Mouse (Mus musculus) embryo, embryonic 10.5 days (tissue): ENCODE data around the gene Syne2.

ENCODE experiments used
- DNase-seq: peaks from one replicate; pipeline ENCODE4 v3.0.0-alpha.2; 2015; ENCODE audit warnings: low spot score

Gene Syne2

DNA sequence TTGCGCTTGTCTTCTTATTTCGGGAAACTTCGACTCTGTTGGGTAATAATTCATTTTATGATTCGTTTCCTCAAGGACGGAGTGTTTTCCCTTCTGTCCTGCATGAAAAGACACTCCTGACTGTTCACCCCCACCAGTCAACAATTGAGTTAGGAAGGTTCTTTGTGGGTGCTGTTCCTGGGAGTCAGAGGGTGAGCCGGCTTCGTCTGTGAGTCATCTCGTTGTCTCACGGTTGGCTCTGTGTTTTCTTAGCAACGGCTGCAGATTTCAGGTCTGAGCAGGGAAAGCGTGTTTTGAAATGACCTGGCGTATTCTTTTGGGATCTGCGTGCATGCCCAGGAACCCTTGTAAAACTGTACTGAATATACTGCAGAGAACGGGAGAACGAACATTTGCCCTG is 9.8 kb downstream of the Syne2 start:
- no peak for DNase-seq

GRCm38 (mm10) chr12:75829616-75830015 is 11.7 kb downstream of the Syne2 start:
- no peak for DNase-seq

DNA sequence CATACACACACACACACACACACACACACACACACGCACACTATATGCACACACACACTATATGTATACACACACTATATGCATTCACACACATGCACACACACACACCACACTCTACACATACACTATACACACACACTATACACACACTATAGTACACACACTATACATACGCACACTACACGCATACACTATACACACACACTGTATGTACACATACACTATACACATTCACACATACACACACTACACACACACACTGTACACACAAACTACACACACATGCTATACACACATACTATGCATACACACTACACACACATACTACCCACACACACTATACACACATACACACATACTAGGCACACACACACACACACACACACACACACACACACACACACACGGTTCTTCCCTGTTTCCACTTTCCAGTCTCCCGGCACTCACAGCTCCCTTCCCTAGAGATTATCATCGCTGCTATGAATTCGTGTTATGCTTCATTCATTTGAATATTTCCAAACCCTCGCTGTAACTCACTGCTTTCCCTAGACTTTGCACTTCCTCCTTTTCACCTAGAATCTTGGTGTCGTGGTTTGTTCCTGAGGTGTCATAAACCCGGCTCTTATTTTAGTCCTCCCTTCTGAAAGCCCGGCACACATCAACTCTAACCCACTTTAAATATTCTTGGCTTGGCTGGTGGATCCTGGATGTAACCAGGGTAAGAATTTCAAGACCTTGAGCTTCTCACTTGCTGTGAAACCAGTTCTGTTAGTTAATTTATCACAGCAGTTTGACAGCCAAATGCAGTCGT is 15.4 kb downstream of the Syne2 start:
- DNase-seq = no peak

DNA sequence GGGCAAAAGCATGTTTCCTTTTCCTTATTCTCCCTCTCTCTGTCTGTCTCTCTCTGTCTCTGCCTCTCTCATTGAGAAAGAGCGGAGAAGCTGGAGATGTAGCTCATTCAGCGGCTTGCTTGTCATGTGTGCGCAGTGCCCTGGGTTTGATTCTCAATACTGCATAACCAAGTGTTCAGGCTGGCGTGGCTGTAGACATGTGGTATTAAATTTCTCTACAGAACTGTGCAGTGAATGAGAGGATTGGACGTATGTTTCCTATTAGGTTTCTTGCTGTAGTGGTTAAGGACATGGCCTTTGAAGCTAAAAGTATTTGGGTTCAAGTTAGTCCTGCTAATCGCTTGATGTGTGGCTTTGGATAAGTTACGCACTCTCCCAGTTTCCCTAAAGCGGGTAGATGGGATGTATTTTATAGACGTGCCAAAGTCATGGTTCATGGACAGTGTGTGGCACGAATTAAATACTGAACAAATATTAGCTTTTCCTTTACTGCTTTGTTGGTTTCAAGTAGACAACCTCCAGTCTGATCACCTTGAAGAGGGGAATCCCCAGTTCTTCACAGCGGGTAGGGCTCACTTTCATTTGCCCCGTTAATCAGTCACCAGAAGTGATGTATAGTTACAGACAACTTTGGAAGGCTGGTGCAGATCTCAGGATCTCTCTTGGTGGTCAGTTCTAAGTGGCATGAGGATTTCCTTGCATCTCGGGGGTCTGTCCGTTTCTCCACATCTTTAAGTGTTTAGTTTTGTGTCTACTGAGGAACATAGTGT is 16.2 kb downstream of the Syne2 start:
- peak; percentile 66 for DNase-seq

GRCm38 (mm10) chr12:75836524-75836962 is 18.6 kb downstream of the Syne2 start:
- peak; percentile 38 for DNase-seq

GRCm38 (mm10) chr12:75837462-75837861 is 19.5 kb downstream of the Syne2 start:
- no peak for DNase-seq

DNA sequence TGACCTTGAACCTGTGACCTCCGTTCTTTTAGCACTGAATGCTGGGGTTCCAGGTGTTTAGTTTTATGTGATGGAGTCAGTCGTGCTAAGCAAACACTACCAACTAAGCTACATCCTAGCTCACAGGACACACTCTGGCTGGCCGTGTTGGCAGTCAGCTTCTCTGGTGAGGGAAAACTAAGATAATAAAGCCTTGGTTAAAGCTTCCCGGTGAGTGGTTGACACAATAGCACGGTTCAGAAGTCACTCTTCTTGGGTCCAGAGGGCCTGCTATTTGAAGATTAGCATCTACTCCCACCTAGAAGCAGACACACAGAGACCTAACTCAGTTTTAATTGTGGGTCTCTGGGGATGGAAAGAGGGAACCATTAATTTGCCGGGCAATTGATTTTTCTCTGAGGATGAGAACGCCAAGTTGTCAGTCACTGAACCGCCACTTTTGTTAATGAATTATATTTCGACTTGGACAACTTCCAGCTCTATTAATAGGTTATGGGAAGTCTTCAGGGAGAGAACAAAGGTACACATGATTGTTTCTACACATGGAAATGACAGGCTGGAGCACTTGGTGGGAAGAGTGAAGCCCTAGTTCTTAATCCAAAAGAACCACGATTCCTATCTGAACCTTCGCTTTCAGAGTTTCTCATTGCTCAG is 21.3 kb downstream of the Syne2 start:
- DNase-seq = no peak

- no peak for DNase-seq
These were observed 23.2 kb downstream of the Syne2 start for GRCm38 (mm10) chr12:75841183-75841582.

DNA sequence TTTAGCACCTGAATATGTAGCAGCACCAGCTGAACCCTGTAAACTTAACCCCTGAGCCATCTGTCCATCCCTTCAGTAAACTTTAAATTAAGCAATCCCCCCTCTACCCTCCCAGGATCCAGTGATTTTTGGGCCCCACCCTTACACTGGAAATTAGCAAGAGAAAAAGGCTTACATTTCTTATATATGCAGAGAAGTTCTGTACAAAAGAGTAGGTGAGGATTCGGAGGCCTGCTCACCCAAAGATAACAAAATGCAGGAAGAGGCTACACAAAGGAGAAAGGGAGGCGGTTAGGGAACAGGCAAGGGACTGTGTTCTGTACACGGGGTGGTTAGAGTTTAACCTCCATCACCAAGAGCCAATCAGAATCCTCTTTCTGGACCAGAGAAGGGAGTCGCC is 26.4 kb downstream of the Syne2 start:
- no peak for DNase-seq

- DNase-seq = no peak
These were observed 27.1 kb downstream of the Syne2 start for GRCm38 (mm10) chr12:75845070-75845469.

DNA sequence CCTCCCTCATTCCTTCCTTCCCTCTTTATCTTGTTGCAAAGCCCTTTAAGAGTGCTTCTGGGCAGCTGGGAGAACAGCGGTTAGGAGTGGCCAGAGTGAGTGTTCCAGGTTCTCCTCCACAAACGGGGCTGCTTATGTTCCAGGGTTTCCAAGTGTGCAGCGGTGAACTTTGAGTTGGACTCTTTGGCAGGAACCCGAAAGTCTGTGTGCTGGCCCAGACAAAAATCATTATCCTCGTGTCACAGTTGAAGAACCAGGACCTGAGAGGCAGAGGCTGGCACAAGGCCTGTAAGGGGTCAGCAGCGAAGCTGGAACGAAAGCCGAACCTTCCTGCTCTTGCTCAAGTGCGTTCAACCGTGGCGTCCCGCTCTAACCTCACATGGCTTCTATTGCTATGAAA is 28.6 kb downstream of the Syne2 start:
- no peak for DNase-seq

GRCm38 (mm10) chr12:75850205-75850604 is 32.3 kb downstream of the Syne2 start:
- DNase-seq = no peak

DNA sequence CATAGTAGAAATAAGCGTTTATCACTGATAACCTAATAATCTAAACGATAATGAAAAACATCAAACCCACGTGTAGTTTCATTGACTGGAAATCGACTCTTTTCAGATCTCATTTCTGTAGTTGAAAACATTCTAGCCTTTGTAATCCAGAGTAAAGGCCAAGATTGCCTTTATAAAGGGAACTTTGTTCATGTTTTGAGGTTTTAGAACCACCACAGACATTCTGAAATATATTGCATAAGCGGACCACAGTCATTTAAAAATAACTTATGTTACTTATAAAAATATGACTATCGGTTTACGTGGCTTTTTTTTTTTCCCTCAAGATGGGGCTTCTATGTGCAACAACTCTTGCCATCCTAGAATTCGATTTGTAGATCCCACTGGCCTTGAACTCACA is 33.5 kb downstream of the Syne2 start:
- DNase-seq = no peak

DNA sequence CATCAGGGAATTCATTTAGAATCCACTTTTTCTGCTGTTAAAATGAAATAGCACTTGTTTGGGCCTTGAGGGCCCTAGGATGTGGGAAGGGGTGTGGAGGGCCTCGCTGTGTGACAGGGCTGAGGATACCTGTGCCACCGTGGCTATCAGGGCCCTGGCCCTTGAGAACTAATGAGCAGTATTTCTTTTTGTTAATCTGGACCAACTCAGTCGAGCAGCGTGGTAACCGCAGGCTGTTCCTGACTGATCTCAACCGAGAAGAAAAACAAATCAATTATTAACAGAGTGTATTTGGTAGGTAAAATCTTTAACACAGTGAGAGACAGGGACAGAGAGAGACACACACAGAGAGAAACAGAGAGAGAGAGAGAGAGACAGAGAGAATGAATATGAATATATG is 34.5 kb downstream of the Syne2 start:
- DNase-seq = no peak

DNA sequence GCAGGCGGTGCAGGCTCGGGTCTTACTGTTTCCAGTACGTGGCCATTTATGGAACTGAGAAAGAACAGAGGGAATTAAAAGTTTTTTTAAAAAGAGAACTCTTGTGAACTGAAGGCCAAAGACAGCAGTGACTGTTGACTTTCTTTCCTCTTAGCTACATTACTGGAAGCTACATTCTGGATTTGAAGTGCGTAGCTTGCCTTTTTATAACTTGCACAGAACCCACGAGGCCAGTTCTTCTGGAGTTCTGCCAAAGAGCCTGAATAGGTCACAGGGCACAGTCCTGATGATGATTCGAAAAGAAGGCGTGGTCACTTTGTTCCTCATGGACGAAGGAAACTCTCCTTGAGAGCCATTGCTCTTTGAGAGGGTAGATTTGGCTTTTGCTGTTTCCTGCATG is 35.6 kb downstream of the Syne2 start:
- no peak for DNase-seq

DNA sequence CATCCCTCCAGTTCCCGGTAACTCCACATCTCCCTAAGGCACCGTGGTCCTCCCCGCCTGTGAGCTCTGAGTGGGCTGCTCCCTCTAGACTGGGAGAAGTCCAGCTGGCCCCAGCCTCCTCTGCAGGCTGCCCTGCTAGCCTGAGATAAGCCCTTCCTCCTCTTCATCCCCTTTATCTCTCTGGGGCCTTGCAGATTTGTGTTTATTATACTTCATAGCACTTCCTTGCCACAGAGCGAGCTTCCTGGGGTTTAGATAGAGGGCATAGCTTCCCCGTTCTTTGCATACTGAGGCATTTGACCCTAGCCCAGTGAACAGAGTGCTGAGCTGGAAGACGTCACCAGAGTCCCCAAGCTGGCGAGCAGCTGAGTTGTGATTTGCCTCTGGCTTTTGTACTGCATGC is 37.1 kb downstream of the Syne2 start:
- DNase-seq = no peak

DNA sequence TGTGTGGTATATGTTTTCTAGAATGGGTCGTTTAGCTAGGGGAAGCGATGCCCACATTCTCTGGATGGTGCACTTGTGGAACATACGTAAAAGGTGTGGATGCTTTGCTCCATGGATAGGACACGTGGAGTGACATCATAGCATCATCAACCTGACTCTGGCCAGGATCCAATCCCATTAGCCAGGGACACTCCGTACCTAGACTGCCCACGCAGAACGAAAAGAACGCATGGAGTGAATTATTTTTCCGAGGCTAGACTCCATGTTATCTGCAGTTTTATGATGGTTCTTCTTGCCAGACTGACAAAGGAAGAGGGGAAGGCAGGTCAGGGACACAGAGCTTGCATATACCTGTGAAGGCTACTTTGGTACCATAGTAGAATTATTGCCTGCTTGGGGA is 37.7 kb downstream of the Syne2 start:
- DNase-seq = no peak

GRCm38 (mm10) chr12:75856096-75856868 is 38.3 kb downstream of the Syne2 start:
- DNase-seq = no peak

DNA sequence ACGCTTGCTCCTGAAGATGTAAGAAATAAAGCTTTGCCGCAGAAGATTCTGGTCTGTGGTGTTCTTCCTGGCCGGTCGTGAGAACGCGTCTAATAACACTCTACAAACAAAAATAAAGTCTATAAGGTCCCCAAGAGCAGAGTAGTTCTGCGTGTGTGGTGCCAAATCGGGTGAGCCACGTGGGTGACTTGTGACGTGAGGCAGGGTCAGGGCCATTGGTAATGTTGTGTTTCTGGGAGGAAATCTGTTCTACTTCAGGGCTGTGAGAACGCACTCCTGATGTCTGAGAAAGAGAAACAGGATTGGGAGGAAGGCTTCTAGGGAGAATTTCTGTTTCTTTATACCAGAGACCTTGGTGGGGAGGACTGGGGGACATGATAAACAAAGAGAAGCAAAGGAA is 42.0 kb downstream of the Syne2 start:
- no peak for DNase-seq

- no peak for DNase-seq
These were observed 42.9 kb downstream of the Syne2 start for GRCm38 (mm10) chr12:75860843-75861242.

DNA sequence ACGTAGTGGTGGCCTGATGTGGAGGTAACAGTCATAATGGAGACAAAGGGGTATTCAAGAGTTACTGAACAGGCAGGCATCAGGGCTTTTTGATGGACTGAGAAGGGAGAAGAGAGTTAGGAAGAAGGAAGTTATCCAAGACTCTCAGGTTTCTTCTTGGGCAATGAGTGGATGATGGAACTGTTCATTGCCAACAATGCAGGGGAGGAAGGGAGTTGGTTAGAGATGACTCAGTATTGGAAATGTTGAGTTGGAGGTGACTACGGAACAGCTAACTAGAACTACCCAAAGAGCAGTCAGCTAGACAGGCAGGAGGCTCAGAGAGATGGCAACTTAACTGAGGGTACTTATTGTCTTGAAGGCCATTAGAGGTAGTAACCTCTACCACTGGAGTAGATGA is 47.2 kb downstream of the Syne2 start:
- no peak for DNase-seq
